Mouse (Mus musculus) thymus, adult 2 months (tissue): ENCODE data around the gene Ackr1. TPM values are rescaled to one million over a fixed set of nuclear protein-coding genes. Genes with fewer than 3 reads are reported as not detected.

Experiments
- DNase-seq: peaks from one replicate; pipeline ENCODE4 v3.0.0; 2021
- H3K27ac ChIP-seq: fragments of 200-500 bp; 2 replicates; pipeline ENCODE4 v1.5.1; 2012; ENCODE audit warnings: low read length, control low read depth; ENCODE audit not compliant: control insufficient read depth, insufficient read depth
- H3K27me3 ChIP-seq: fragments of 200-500 bp; 2 replicates; pipeline ENCODE4 v1.6.1; 2012; ENCODE audit warnings: mild to moderate bottlenecking, low read length, moderate library complexity, mixed read lengths; ENCODE audit not compliant: control insufficient read depth, insufficient read depth
- H3K36me3 ChIP-seq: fragments of 200-500 bp; 2 replicates; pipeline ENCODE4 v1.6.1; 2012; ENCODE audit warnings: mild to moderate bottlenecking, low read length, moderate library complexity; ENCODE audit not compliant: control insufficient read depth, insufficient read depth
- H3K4me1 ChIP-seq: fragments of 200-500 bp; replicated peaks from 2 replicates; pipeline ENCODE4 v1.6.1; 2012; ENCODE audit warnings: low read length; ENCODE audit not compliant: control insufficient read depth, insufficient read depth
- H3K4me3 ChIP-seq: fragments of 200-500 bp; 2 replicates; pipeline ENCODE4 v1.5.1; 2012; ENCODE audit warnings: mild to moderate bottlenecking, low read length, control low read depth, moderate library complexity; ENCODE audit not compliant: control insufficient read depth, insufficient read depth
- CTCF ChIP-seq: fragments of 200-500 bp; IDR thresholded peaks from 2 replicates; pipeline ENCODE4 v1.5.1; 2012; ENCODE audit warnings: mild to moderate bottlenecking, control low read depth, low read length, moderate library complexity, borderline replicate concordance; ENCODE audit not compliant: control insufficient read depth, poor library complexity, insufficient read depth; ENCODE audit errors: extremely low read depth
- POLR2A ChIP-seq: fragments of 200-500 bp; IDR thresholded peaks from 2 replicates; pipeline ENCODE4 v1.6.1; 2012; ENCODE audit warnings: mild to moderate bottlenecking, low read length, control low read depth, moderate library complexity; ENCODE audit not compliant: control insufficient read depth, poor library complexity, insufficient read depth; ENCODE audit errors: extremely low read depth
- WGBS: fragments of 180-500 bp; shearing (Covaris S2); methylation state at CpG from one replicate; pipeline ENCODE4 v1.1.7; 2018; 5-methylcytosine and 5-hydroxymethylcytosine counted together
- polyA plus RNA-seq: library from polyadenylated mRNA; depleted of rRNA; stranded (reverse); fragments of >200 nt; gene quantifications from 2 replicates; pipeline ENCODE4 v1.2.3, GENCODE M21; 2012; rRNA removed

Ackr1 gene
- polyA plus RNA-seq = 6.6 and 8.7 TPM in 2 replicates

DNA sequence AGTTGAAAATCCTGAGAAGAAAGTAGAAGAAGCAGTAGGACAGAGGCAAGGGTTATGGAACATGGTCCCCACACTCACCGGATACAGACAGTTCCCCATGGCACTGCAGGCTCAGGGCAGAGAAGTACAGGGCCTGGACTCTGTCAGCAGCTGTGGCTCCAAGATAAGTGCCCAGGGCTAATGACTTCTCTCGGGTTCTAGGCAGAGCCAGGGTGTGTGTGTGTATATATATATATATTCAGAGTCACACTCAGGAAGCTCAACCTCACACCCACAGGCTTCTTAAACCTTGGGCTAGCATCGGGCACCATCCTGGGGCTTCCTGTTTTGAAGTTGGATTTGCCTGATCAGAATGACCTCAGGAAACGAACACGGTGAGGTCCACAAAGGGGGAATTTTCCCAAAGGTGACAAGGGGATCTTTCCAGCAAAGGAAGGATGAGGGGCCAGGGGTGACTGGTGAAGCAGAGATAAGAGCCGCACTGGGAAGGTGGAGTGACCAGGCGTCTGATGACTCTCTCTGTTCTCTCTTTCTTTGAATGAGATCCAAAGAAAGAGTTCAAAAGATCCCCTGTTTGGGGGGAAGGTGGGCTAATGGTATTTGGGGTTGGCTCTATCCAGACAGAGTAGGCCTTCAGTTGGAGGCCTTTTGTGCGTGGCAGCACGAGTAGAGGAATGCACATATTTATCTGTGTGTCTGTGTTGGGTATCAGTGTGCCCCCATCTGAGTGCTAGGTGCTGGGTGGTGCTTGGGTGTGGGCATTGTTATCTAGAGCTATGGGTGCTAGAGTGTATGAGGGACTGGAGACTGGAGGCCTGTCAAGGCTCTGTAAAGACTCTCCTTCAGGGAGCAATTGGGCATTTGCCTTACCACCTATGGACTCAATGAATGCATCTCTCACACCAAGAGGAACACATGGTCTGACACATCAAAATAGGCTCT lies at the start of gene Ackr1:
Gene Ackr1 (minus strand): TSS at position 439 of the 942 bp plus-strand sequence.
- H3K27ac ChIP-seq = no peak within 1 kb of the TSS
- TF ChIP-seq CTCF (no peak), POLR2A (no peak)
- H3K36me3 ChIP-seq = no peaks in the 10 kb centered on the region
- no peak for DNase-seq
- H3K4me1 ChIP-seq = no peaks in the 10 kb centered on the region
- H3K27me3 ChIP-seq = no peaks in the 10 kb centered on the region
- H3K4me3 ChIP-seq = no peak within 1 kb of the TSS
- 49% methylated on average over 9 of the region's 9 CpGs for WGBS

DNA sequence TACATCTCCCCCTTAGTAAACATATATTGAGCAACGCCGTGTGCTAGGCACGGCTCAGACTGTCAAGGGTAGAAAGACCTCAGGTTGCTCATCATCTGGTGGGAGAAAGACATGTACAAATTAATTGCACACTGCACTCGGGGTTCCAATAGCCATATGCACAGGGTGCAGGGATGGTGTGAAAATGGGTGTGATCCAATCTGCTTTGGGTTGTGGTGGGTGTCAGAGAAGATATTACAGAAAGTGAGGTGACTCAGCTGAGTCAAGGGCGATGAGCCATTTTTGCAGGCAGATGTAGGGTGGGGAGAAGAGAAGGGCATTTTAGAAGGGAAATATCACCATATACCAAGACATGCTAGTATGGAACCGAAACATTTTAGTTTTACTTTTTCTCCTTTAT lies 47.9 kb upstream of the Ackr1 start:
- Histone ChIP-seq H3K27ac (no peak overlapping the region), H3K36me3 (no peaks in the 10 kb centered on the region), H3K4me1 (no peaks in the 10 kb centered on the region), H3K4me3 (no peak overlapping the region), H3K27me3 (no peaks in the 10 kb centered on the region)
- TF ChIP-seq CTCF (no peak), POLR2A (no peak)
- DNase-seq = no peak
- 93% methylated on average over 6 of the region's 6 CpGs for WGBS

GRCm38 (mm10) chr1:173377380-173378112 lies 44.0 kb upstream of the Ackr1 start:
- DNase-seq = peak; percentile 15
- no peak overlapping the region for H3K27ac ChIP-seq
- TF ChIP-seq POLR2A = no peak
- no peak for TF ChIP-seq CTCF
- 26% methylated on average over 13 of the region's 13 CpGs for WGBS
- no peak overlapping the region for H3K4me3 ChIP-seq
- H3K4me1 ChIP-seq = no peaks in the 10 kb centered on the region
- no peaks in the 10 kb centered on the region for H3K27me3 ChIP-seq
- no peaks in the 10 kb centered on the region for H3K36me3 ChIP-seq

GRCm38 (mm10) chr1:173374020-173374419 lies 40.5 kb upstream of the Ackr1 start:
- Histone ChIP-seq H3K27ac (no peak overlapping the region), H3K27me3 (no peaks in the 10 kb centered on the region), H3K4me3 (no peak overlapping the region), H3K36me3 (no peaks in the 10 kb centered on the region), H3K4me1 (no peaks in the 10 kb centered on the region)
- TF ChIP-seq POLR2A = no peak
- no peak for TF ChIP-seq CTCF
- DNase-seq = no peak
- WGBS = 6% methylated on average over 7 of the region's 7 CpGs

GRCm38 (mm10) chr1:173371586-173371985 lies 38.0 kb upstream of the Ackr1 start:
- no peak overlapping the region for H3K27ac ChIP-seq
- peaks cover under 1% of the 10 kb centered on the region; the same call in 1 of the 2 replicates for H3K27me3 ChIP-seq
- DNase-seq = no peak
- no peaks in the 10 kb centered on the region for H3K4me1 ChIP-seq
- H3K36me3 ChIP-seq = no peaks in the 10 kb centered on the region
- 86% methylated on average over 6 of the region's 6 CpGs for WGBS
- TF ChIP-seq CTCF = no peak
- TF ChIP-seq POLR2A = no peak
- H3K4me3 ChIP-seq = no peak overlapping the region

DNA sequence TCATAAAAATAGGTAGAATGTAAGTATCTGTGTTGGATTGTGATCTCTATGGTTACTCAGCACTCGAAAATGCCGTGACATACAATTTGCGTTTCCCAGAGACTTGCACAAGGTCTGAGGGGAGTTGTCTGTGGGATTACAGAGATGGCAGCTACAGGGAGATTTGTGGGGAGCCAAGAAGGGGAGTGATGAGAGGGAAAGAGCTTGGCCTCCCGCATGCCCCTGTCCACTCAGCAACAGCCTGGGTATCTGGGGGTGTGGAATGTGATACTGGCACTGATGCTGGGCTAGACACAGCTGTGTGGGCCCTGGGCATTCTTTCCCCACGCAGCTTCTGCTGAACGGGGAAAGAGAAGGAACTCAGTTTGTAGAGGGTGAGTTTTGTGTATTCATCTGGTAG lies 36.9 kb upstream of the Ackr1 start:
- Histone ChIP-seq H3K27me3 (peaks cover 2% of the 10 kb centered on the region; the same call in 1 of the 2 replicates), H3K4me1 (no peaks in the 10 kb centered on the region)

More for the DNA sequence above, 36.9 kb upstream of the Ackr1 start:
- 70% methylated on average over 6 of the region's 6 CpGs for WGBS
- TF ChIP-seq POLR2A = no peak
- TF ChIP-seq CTCF = no peak
- Histone ChIP-seq H3K36me3 (no peaks in the 10 kb centered on the region), H3K27ac (no peak overlapping the region), H3K4me3 (no peak overlapping the region)
- DNase-seq = no peak
